Mouse (Mus musculus) midbrain, postnatal 0 days (tissue): ENCODE results near the gene Ninl. TPM values are rescaled to one million over a fixed set of nuclear protein-coding genes. Genes with fewer than 3 reads are reported as not detected.

Source experiments
- ATAC-seq: fragments of 200-750 bp; cut with Nextera tagmentation; 2 replicates; pipeline ENCODE4 v1.8.0; 2017; ENCODE audit warnings: moderate number of reproducible peaks, mild to moderate bottlenecking, moderate TSS enrichment, moderate library complexity; ENCODE audit not compliant: low FRiP score
- DNase-seq: peaks from one replicate; pipeline ENCODE4 v3.0.0-alpha.2; 2015; ENCODE audit warnings: low spot score
- H3K27ac ChIP-seq: fragments of 300-500 bp; sonication (generic); 2 replicates; pipeline ENCODE4 v1.5.1; 2014; ENCODE audit warnings: low read depth, mild to moderate bottlenecking, low read length, mixed read lengths
- H3K27me3 ChIP-seq: fragments of 300-500 bp; sonication (generic); 2 replicates; pipeline ENCODE4 v1.6.1; 2014; ENCODE audit warnings: low read length, control low read depth, mixed read lengths; ENCODE audit not compliant: insufficient read depth
- H3K36me3 ChIP-seq: fragments of 300-500 bp; sonication (generic); 2 replicates; pipeline ENCODE4 v1.6.1; 2014; ENCODE audit warnings: low read length, control low read depth, mixed read lengths; ENCODE audit not compliant: insufficient read depth
- H3K4me1 ChIP-seq: fragments of 300-500 bp; sonication (generic); 2 replicates; pipeline ENCODE4 v1.6.1; 2014; ENCODE audit warnings: mild to moderate bottlenecking, control low read depth, antibody characterized with exemption, low read length, mixed read lengths; ENCODE audit not compliant: insufficient read depth
- H3K4me2 ChIP-seq: fragments of 300-500 bp; sonication (generic); 2 replicates; pipeline ENCODE4 v1.6.1; 2014; ENCODE audit warnings: low read depth, mild to moderate bottlenecking, low read length, mixed read lengths; ENCODE audit not compliant: poor library complexity, severe bottlenecking
- H3K4me3 ChIP-seq: fragments of 300-500 bp; sonication (generic); 2 replicates; pipeline ENCODE4 v1.5.1; 2014; ENCODE audit warnings: low read depth, mild to moderate bottlenecking, low read length, moderate library complexity
- H3K9ac ChIP-seq: fragments of 300-500 bp; sonication (generic); replicated peaks from 2 replicates; pipeline ENCODE4 v1.6.1; 2014; ENCODE audit warnings: mild to moderate bottlenecking, low read length, moderate library complexity, mixed read lengths; ENCODE audit not compliant: poor library complexity, severe bottlenecking
- H3K9me3 ChIP-seq: fragments of 300-500 bp; sonication (generic); 2 replicates; pipeline ENCODE4 v1.6.1; 2016; ENCODE audit warnings: low read length, control low read depth
- CTCF ChIP-seq: IDR thresholded peaks from 2 replicates; pipeline ENCODE4 v1.5.1; 2016; ENCODE audit warnings: antibody characterized with exemption, mild to moderate bottlenecking
- WGBS: fragments of 180-500 bp; shearing (Covaris S2); extraction: QIAGEN DNeasy Blood & Tissue Kit; methylation state at CpG from one replicate; pipeline ENCODE4 v1.1.7; 2014; 5-methylcytosine and 5-hydroxymethylcytosine counted together
- polyA plus RNA-seq: library from polyadenylated mRNA; unstranded; fragments of >200 nt; fragmentation: Nextera tagmentation; extraction: Ambion mirVana; gene quantifications from 2 replicates; pipeline ENCODE4 v1.2.1, GENCODE M21; 2015
- total RNA-seq: library from RNA; depleted of rRNA; stranded (reverse); fragments of >200 nt; gene quantifications from 2 replicates; pipeline ENCODE4 v1.2.3, GENCODE M21; 2014

Gene Ninl
- total and polyA plus RNA-seq, 2 experiments from 2014 or later = 2.6 to 7.8 TPM

DNA sequence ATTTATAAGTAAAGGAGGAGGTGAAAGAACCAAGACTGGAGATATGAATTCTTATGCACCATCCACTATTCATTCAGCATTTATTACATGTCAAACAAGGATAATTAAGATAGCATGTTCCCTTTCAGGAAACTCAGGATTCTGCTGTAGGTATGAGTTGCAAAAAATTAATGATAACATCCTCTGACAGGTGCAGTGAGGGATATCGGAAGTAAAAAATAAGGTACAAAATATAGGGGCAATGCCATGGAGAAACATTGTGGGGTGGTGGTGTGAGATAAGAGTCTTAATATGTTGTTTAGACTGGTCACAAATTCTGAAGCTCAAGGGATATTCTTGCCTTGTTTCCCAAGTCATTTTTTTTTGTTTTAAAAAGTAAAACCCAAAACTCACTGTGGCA is 1.9 kb downstream of the Ninl start:
- WGBS = 94% methylated on average over 1 of the region's 1 CpGs
- no peak overlapping the region for H3K9ac ChIP-seq

DNA sequence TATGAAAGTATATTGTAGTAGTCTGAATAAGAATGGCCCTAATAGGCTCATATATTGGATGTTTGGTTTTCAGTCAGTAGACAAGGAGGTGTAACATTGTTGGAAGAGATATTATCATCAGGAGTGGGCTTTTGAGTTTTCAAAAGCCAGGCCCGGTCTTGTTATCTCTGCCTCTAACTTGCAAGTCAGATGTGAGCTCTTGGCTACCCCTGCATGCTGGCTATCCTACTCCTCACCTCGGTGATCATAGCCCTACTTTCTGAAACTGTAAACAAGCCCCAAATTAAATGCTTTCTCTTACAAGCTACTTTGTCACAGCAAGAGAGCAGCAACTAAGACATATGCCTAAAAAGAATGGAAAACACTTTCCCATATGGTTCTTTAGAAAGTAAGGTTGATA is 2.5 kb downstream of the Ninl start:
- WGBS = 92% methylated on average over 2 of the region's 2 CpGs
- no peak for DNase-seq
- TF ChIP-seq CTCF = no peak

More for the DNA sequence above, 1.9 kb downstream of the Ninl start:
- no peak overlapping the region for H3K27ac ChIP-seq
- no peak overlapping the region; the same call in 1 of the 2 replicates for H3K4me3 ChIP-seq
- no peak for ATAC-seq
- DNase-seq = no peak
- no peaks in the 10 kb centered on the region for H3K27me3 ChIP-seq
- H3K36me3 ChIP-seq = no peaks in the 10 kb centered on the region
- H3K4me1 ChIP-seq = peaks cover 13% of the 10 kb centered on the region
- peak overlapping the region; percentile 82; the same call in 1 of the 2 replicates for H3K4me2 ChIP-seq
- H3K9me3 ChIP-seq = no peaks in the 10 kb centered on the region
- TF ChIP-seq CTCF = no peak

DNA sequence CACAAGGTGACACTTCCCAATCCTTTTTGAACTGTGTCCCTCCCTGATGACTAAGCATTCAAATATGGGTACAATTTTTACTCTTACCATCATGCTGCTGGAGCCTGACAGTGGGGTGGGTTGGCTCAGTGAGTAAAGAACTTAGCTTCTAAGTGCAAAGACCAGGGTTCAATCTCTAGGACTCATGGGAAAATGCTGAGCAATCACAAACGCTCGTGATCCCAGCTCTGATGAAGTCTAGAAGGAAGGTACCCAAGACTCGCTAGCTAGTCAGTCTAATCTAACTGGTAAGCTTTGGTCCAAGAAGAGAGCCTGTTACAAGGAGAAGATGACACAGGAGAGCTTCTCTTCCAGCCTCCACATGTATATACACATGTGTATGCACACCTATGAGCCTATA is 4.7 kb downstream of the Ninl start:
- DNase-seq = no peak
- 96% methylated on average over 3 of the region's 3 CpGs for WGBS
- Histone ChIP-seq H3K36me3 (no peaks in the 10 kb centered on the region), H3K4me1 (peaks cover 9% of the 10 kb centered on the region), H3K9me3 (no peaks in the 10 kb centered on the region), H3K9ac (no peak overlapping the region), H3K4me3 (no peak overlapping the region), H3K4me2 (no peak overlapping the region), H3K27ac (no peak overlapping the region), H3K27me3 (no peaks in the 10 kb centered on the region)
- ATAC-seq = no peak
- TF ChIP-seq CTCF = no peak

More for the DNA sequence above, 2.5 kb downstream of the Ninl start:
- Histone ChIP-seq H3K27me3 (no peaks in the 10 kb centered on the region), H3K4me2 (no peak overlapping the region), H3K9me3 (no peaks in the 10 kb centered on the region), H3K4me3 (no peak overlapping the region), H3K36me3 (no peaks in the 10 kb centered on the region), H3K4me1 (peaks cover 13% of the 10 kb centered on the region), H3K9ac (no peak overlapping the region), H3K27ac (no peak overlapping the region)
- no peak for ATAC-seq

DNA sequence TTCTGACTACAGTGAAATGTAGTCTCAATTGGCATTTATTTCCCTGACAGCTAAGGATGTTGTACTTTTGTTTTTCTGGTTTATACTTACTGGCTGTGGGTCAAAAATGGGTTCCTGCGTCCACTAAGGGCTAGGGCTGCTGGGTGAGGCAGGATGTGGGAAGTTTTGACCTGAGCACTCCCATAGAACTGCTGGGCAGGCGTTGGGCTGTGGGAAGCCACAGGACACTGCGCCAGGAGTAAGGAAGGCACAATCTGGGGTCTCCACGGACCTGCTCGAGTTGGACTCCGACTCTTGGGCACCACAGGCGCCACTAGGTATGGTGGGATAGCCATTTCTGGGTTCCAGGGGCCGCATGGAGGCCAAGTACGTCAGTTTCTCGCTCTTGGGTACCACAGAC is 18.0 kb downstream of the Ninl start:
- WGBS = 93% methylated on average over 10 of the region's 10 CpGs
- no peak overlapping the region for H3K4me3 ChIP-seq

DNA sequence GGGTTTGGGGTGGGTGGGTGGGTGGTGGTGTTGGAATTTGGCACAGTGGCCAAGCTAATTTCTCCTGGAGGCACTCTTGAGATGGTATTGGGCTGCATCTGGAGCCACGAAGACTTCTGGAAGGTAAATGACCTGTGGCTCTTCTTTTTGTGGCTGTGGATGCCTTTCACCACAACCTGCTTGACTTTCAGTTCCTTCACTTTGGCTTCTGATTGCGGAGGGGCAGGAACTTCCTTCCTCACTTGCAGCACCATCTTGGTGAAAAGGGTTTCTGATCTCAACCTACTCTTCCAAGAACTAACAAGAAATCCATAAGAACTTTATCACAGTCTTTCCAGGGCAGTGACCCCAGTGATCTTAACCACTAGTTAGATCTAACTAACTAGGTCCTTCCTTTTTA is 23.9 kb downstream of the Ninl start:
- 74% methylated on average over 2 of the region's 2 CpGs for WGBS
- Histone ChIP-seq H3K27ac (no peak overlapping the region), H3K36me3 (no peaks in the 10 kb centered on the region), H3K27me3 (no peaks in the 10 kb centered on the region), H3K9ac (no peak overlapping the region), H3K4me2 (no peak overlapping the region), H3K9me3 (no peaks in the 10 kb centered on the region), H3K4me3 (no peak overlapping the region), H3K4me1 (no peaks in the 10 kb centered on the region)
- no peak for TF ChIP-seq CTCF
- ATAC-seq (no peak), DNase-seq (no peak)

More for the DNA sequence above, 18.0 kb downstream of the Ninl start:
- DNase-seq (no peak), ATAC-seq (no peak)
- H3K9ac ChIP-seq = no peak overlapping the region
- H3K27me3 ChIP-seq = no peaks in the 10 kb centered on the region
- no peak overlapping the region for H3K4me2 ChIP-seq
- no peaks in the 10 kb centered on the region for H3K4me1 ChIP-seq
- H3K27ac ChIP-seq = no peak overlapping the region
- H3K36me3 ChIP-seq = no peaks in the 10 kb centered on the region
- no peak for TF ChIP-seq CTCF
- no peaks in the 10 kb centered on the region for H3K9me3 ChIP-seq

DNA sequence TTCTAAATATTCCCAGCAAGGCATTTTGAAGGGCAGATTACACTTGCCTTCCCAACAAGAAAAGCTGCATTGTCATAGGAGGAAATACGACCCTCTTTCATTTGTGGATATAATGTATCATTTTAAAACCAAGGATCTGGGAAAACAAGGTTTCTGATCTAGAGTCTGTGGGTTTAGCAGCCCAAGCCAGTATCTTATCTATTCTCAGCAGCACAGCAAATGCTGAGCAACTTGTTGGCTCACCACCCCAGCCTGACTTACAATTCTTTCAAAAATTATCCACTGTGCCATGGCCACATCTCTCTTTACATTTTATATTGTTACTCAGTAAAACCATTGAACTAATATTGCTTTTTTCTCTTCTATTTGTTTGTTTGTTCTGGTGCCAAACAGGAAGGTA is 27.9 kb downstream of the Ninl start:
- ATAC-seq (no peak), DNase-seq (no peak)
- no peak overlapping the region for H3K4me2 ChIP-seq
- WGBS = 77% methylated on average over 1 of the region's 1 CpGs
- H3K27ac ChIP-seq = no peak overlapping the region
- H3K4me1 ChIP-seq = peaks cover 3% of the 10 kb centered on the region; the same call in 1 of the 2 replicates
- no peak overlapping the region for H3K4me3 ChIP-seq
- H3K27me3 ChIP-seq = no peaks in the 10 kb centered on the region
- no peaks in the 10 kb centered on the region for H3K36me3 ChIP-seq
- H3K9ac ChIP-seq = no peak overlapping the region
- no peaks in the 10 kb centered on the region for H3K9me3 ChIP-seq
- TF ChIP-seq CTCF = no peak
